Mouse (Mus musculus): Measurements from ENCODE around the gene Evc2.
A peak's percentile ranks its signal among the peaks of the same experiment; 100 is the strongest.

GRCm38 (mm10) chr5:37338288-37338687 is at the start of gene Evc2:
- TF ChIP-seq CTCF (IDR thresholded peaks at IDR 0.05; ENCODE audit: low read depth), result peak; percentile 9; the same call in 1 of the 2 replicates
- no peak for TF ChIP-seq EP300 (IDR thresholded peaks at IDR 0.05; ENCODE audit: low read depth)

All from liver, postnatal 0 days (tissue).